Mouse (Mus musculus) adrenal gland, adult 8-10 months (tissue): ENCODE data around the gene Adss. TPM values are rescaled to one million over a fixed set of nuclear protein-coding genes. Genes with fewer than 3 reads are reported as not detected.

Experiments
- DNase-seq: peaks from one replicate; pipeline ENCODE4 v3.0.0; 2022
- total RNA-seq, 4 experiments: library from RNA; stranded (reverse); gene quantifications; 2 replicates each; pipeline ENCODE4 v1.2.4; 2022

Adss gene
- total RNA-seq, 4 experiments from 2014 or later = 65.3 to 78.2 (median 73.4) TPM

GRCm38 (mm10) chr1:177727883-177728525, 68.3 kb downstream of the Adss start:
- DNase-seq = no peak

- no peak for DNase-seq
These were observed 69.4 kb downstream of the Adss start for GRCm38 (mm10) chr1:177726870-177727269.

GRCm38 (mm10) chr1:177723786-177724185, 72.5 kb downstream of the Adss start:
- no peak for DNase-seq

GRCm38 (mm10) chr1:177719029-177719427, 77.3 kb downstream of the Adss start:
- no peak for DNase-seq

- DNase-seq = no peak
These were observed 77.8 kb downstream of the Adss start for GRCm38 (mm10) chr1:177718340-177719028.

- DNase-seq = no peak
These were observed 79.1 kb downstream of the Adss start for GRCm38 (mm10) chr1:177717057-177717835.

- DNase-seq = no peak
These were observed 79.9 kb downstream of the Adss start for GRCm38 (mm10) chr1:177716448-177716847.

- no peak for DNase-seq
These were observed 81.8 kb downstream of the Adss start for GRCm38 (mm10) chr1:177714397-177715012.

- DNase-seq = no peak
These were observed 82.5 kb downstream of the Adss start for GRCm38 (mm10) chr1:177713635-177714396.

Other genes with a start within 250 kb of the Adss start
- gene 1700016C15Rik, start 66.7 kb downstream of the Adss start, total RNA-seq = not detected
- gene Catspere2, start 186.9 kb upstream of the Adss start, total RNA-seq = 1 to 10 TPM; 2.7 to 5.4 (median 3.2) TPM